Mouse (Mus musculus) lung, postnatal 0 days (tissue): ENCODE results near the gene Ttll11.

ENCODE experiments used
- CTCF ChIP-seq: IDR thresholded peaks from 2 replicates; pipeline ENCODE4 v1.5.1; 2016; ENCODE audit warnings: antibody characterized with exemption, mild to moderate bottlenecking
- EP300 ChIP-seq: IDR thresholded peaks from 2 replicates; pipeline ENCODE4 v1.6.1; 2016; ENCODE audit warnings: antibody characterized with exemption, mild to moderate bottlenecking, control low read depth

DNA sequence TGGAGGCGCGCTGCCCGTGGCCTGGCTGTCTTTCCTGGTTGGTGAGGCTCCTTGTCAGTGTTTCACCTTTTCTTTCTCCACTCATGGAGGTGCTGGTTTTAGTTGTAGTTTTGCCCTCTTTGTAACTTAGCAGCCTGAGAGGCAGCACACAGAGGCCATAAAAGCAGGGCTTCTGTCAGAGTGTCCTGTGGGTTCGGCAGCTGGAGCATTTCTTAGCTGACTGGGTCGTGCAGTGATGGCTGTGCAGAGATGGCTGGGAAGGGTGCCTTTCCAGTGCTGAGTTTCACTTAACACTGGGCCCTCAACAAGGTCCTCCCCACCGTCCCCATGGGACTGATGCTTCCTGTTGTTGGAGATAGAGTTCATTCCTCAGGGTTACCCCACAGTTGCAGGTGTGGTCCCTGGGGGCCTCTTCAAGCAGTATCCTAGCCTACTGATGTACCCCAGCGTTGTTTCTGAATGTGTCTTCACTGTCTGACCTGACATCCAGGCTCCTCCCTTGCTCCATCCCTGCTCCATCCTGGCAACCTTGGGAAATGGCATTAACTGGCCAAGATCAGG, 242.2 kb downstream of the Ttll11 start:
- TF ChIP-seq CTCF, result no peak
- TF ChIP-seq EP300, result no peak
